Mouse (Mus musculus) spleen, adult 2 months (tissue): Measurements from ENCODE around the gene Klkb1. TPM values are rescaled to one million over a fixed set of nuclear protein-coding genes. Genes with fewer than 3 reads are reported as not detected.

Experiments used
- DNase-seq, 2 experiments: peaks; one replicate each; pipeline versions ENCODE4 v3.0.0 to v3.0.0-alpha.2; 2012 to 2021; ENCODE audit warnings: low spot score in 2 of 2, low read depth in 1 of 2
- H3K27ac ChIP-seq: fragments of 200-500 bp; 2 replicates; pipeline ENCODE4 v1.5.1; 2012; ENCODE audit warnings: low read length, inconsistent platforms; ENCODE audit not compliant: insufficient read depth
- H3K27me3 ChIP-seq: fragments of 200-500 bp; 2 replicates; pipeline ENCODE4 v1.6.1; 2012; ENCODE audit warnings: mild to moderate bottlenecking, moderate library complexity, low read length, inconsistent platforms; ENCODE audit not compliant: control insufficient read depth, insufficient read depth
- H3K36me3 ChIP-seq: fragments of 200-500 bp; 2 replicates; pipeline ENCODE4 v1.6.1; 2012; ENCODE audit warnings: mild to moderate bottlenecking, low read length, inconsistent platforms; ENCODE audit not compliant: control insufficient read depth, insufficient read depth
- H3K4me1 ChIP-seq: fragments of 200-500 bp; 2 replicates; pipeline ENCODE4 v1.6.1; 2011; ENCODE audit warnings: inconsistent platforms; ENCODE audit not compliant: control insufficient read depth, insufficient read depth, insufficient read length
- H3K4me3 ChIP-seq: fragments of 200-500 bp; 2 replicates; pipeline ENCODE4 v1.5.1; 2011; ENCODE audit warnings: mild to moderate bottlenecking, inconsistent platforms; ENCODE audit not compliant: insufficient read depth, insufficient read length; ENCODE audit errors: extremely low read depth
- CTCF ChIP-seq: fragments of 200-500 bp; IDR thresholded peaks from 2 replicates; pipeline ENCODE4 v1.5.1; 2011; ENCODE audit warnings: mild to moderate bottlenecking, inconsistent platforms; ENCODE audit not compliant: insufficient read depth, insufficient read length, insufficient replicate concordance; ENCODE audit errors: extremely low read depth
- POLR2A ChIP-seq: fragments of 200-500 bp; IDR thresholded peaks from 2 replicates; pipeline ENCODE4 v1.6.1; 2011; ENCODE audit warnings: low read depth, low read length, inconsistent platforms
- WGBS: fragments of 180-500 bp; shearing (Covaris S2); methylation state at CpG from one replicate; pipeline ENCODE4 v1.1.7; 2018; 5-methylcytosine and 5-hydroxymethylcytosine counted together
- polyA plus RNA-seq: library from polyadenylated mRNA; depleted of rRNA; stranded (reverse); fragments of >200 nt; gene quantifications from 2 replicates; pipeline ENCODE4 v1.2.3, GENCODE M21; 2012

Klkb1 gene
- polyA plus RNA-seq, 1 experiment = 0.02 TPM

GRCm38 (mm10) chr8:45269056-45269455 is 25.6 kb downstream of the Klkb1 start:
- TF ChIP-seq POLR2A (no peak), CTCF (no peak)
- no peaks in the 10 kb centered on the region for H3K27me3 ChIP-seq
- no peaks in the 10 kb centered on the region for H3K4me1 ChIP-seq
- H3K27ac ChIP-seq = no peak overlapping the region
- no peak for DNase-seq
- H3K36me3 ChIP-seq = no peaks in the 10 kb centered on the region
- no peak overlapping the region for H3K4me3 ChIP-seq

DNA sequence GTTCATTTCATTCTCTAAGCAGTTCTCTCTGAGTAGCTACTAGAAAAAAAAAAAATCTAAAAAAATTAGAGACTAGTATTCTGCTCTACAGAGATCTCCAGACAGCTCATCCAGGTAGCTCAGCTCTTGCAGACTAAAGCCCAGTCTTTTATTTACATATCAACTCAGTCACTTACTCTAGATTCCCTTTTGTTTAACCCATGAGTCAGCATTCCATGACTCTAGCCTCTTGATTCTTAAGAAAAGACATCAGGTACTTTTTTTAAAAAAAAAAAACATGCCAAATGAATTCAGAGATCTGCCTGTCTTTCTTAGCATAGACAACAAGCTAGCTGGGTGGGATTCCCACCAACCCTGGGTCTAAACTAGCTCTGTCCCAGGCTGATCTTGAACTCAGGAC is 26.2 kb downstream of the Klkb1 start:
- Histone ChIP-seq H3K27me3 (no peaks in the 10 kb centered on the region), H3K4me3 (no peak overlapping the region), H3K36me3 (no peaks in the 10 kb centered on the region), H3K4me1 (no peaks in the 10 kb centered on the region), H3K27ac (no peak overlapping the region)
- DNase-seq = no peak
- TF ChIP-seq CTCF (no peak), POLR2A (no peak)

- H3K4me1 ChIP-seq = no peaks in the 10 kb centered on the region
- H3K36me3 ChIP-seq = no peaks in the 10 kb centered on the region
- no peak for DNase-seq
- no peak overlapping the region for H3K4me3 ChIP-seq
- no peaks in the 10 kb centered on the region for H3K27me3 ChIP-seq
- WGBS = 82% methylated on average over 4 of the region's 4 CpGs
- TF ChIP-seq CTCF = no peak
- no peak for TF ChIP-seq POLR2A
- no peak overlapping the region for H3K27ac ChIP-seq
These were observed 26.9 kb downstream of the Klkb1 start for GRCm38 (mm10) chr8:45267611-45268391.

GRCm38 (mm10) chr8:45266993-45267392 is 27.7 kb downstream of the Klkb1 start:
- Histone ChIP-seq H3K4me3 (no peak overlapping the region), H3K27me3 (no peaks in the 10 kb centered on the region), H3K4me1 (no peaks in the 10 kb centered on the region), H3K27ac (no peak overlapping the region), H3K36me3 (no peaks in the 10 kb centered on the region)
- TF ChIP-seq CTCF (no peak), POLR2A (no peak)
- WGBS = 87% methylated on average over 8 of the region's 8 CpGs
- DNase-seq = no peak

DNA sequence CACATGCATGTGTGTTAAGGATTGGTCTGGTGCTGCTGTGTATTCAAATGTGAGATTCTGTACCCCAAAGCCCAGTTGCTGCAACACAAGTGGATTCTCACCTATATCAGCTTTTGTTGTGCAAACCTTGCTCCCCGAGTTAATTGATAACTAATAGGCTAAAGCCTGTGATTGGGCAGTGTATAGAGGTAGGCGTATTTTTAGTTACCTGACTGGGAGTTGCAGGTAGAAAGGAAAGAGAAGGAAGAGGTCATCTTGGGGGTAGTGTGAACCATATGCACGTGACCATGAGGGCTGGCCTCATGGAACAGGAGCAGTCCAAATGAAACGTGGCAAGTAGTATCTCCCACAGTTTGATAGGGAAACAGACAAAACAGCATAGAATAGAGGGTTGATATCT is 29.7 kb downstream of the Klkb1 start:
- Histone ChIP-seq H3K36me3 (no peaks in the 10 kb centered on the region), H3K27me3 (no peaks in the 10 kb centered on the region), H3K27ac (no peak overlapping the region), H3K4me3 (no peak overlapping the region), H3K4me1 (no peaks in the 10 kb centered on the region)
- TF ChIP-seq CTCF (no peak), POLR2A (no peak)
- 84% methylated on average over 4 of the region's 4 CpGs for WGBS
- no peak for DNase-seq

DNA sequence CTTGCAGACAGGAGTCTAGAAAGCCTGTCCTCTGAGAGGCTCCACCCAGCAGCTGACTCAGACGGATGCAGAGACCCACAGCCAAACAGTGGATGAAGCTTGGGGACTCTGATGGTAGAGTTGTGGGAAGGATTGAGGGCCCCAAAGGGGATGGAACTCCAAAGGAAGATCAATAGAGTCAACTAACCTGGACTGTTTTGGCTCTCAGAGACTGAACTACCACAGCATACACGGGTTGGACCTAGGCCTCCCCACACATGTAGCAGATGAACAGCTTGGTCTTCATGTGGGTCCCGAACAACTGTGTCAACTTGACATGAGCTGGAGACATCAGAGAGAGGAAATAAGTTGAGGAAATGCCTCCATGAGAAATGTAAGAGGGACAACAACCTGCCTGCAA is 31.8 kb downstream of the Klkb1 start:
- Histone ChIP-seq H3K36me3 (no peaks in the 10 kb centered on the region), H3K4me1 (no peaks in the 10 kb centered on the region), H3K4me3 (no peak overlapping the region), H3K27me3 (no peaks in the 10 kb centered on the region), H3K27ac (no peak overlapping the region)
- TF ChIP-seq CTCF (no peak), POLR2A (no peak)
- no peak for DNase-seq
- 76% methylated on average over 3 of the region's 3 CpGs for WGBS

DNA sequence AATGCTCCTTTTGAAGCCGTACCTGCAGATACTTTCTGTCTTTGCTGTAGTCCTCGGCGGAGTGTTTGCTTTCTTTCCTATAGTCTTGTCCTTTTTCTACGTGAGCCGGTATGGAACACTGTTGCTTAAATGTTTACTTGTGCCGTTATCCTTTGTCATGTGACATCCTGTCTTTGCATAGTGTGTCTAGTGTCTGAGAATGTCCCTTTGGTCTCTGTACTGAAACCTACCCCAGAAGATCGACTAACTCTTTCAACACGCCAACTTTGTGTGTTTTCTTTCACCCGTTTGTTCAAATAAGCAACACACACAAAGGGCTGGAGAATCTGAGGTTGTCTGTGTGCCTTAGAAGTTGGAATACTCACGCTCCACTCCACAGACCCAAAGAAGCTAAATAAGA is 32.7 kb downstream of the Klkb1 start, which contains the start of gene F11:
Gene F11 (minus strand): TSS at position 112 of the 400 bp plus-strand sequence.
- 82% methylated on average over 10 of the region's 10 CpGs for WGBS
- no peak for DNase-seq
- H3K27me3 ChIP-seq = no peaks in the 10 kb centered on the region
- H3K36me3 ChIP-seq = no peaks in the 10 kb centered on the region
- H3K4me1 ChIP-seq = no peaks in the 10 kb centered on the region
- H3K4me3 ChIP-seq = no peak within 1 kb of the TSS
- H3K27ac ChIP-seq = no peak within 1 kb of the TSS
- TF ChIP-seq CTCF (no peak), POLR2A (no peak)
